Comparison of ENCODE assay signal across 38 mouse cellular contexts in genomic region chr2:4958039-4958438, GRCm38 (mm10). TPM values are rescaled to one million over a fixed set of nuclear protein-coding genes. Genes with fewer than 3 reads are reported as not detected.
A peak's percentile ranks its signal among the peaks of the same experiment; 100 is the strongest.
DNase-seq lines count a peak whose midpoint lies in the region; ATAC-seq and TF ChIP-seq lines count a peak whose summit lies in the region.
"Had no signal": no experiment of that assay in that cellular context is flagged by ENCODE, and none has a peak within 500 bp of the region (broad histone marks: within the 10 kb centered on the region; RNA-seq: fewer than 3 reads in every experiment).

No protein-coding gene starts in this region.

- WGBS in lung, embryonic 14.5 days: 71% methylated on average over 12 of the region's 12 CpGs
- WGBS in embryonic facial prominence, embryonic 14.5 days: 86% methylated on average over 12 of the region's 12 CpGs
- WGBS in limb, embryonic 10.5 days: 91% methylated on average over 12 of the region's 12 CpGs
- 74% methylated on average over 12 of the region's 12 CpGs for WGBS in limb, embryonic 15.5 days

- H3K4me3 ChIP-seq in lung, embryonic 14.5 days (ENCODE audit: low read depth, low read length): no peak overlapping the region
- no peak overlapping the region for H3K4me3 ChIP-seq in embryonic facial prominence, embryonic 14.5 days (ENCODE audit: low read depth, low read length)
- no peak overlapping the region for H3K4me3 ChIP-seq in limb, embryonic 10.5 days
- no peak overlapping the region for H3K4me3 ChIP-seq in limb, embryonic 15.5 days
- H3K4me3 ChIP-seq: embryonic facial prominence, embryonic 15.5 days; heart, adult 2 months; heart, embryonic 13.5 days; hindbrain, embryonic 15.5 days; liver, embryonic 15.5 days; megakaryocyte, embryonic 14.5 days; midbrain, embryonic 12.5 days; myocyte; neural tube, embryonic 13.5 days had no signal

- peak overlapping the region; percentile 71; the same call in 1 of the 2 replicates for H3K27ac ChIP-seq in lung, embryonic 14.5 days (ENCODE audit: low read depth)
- H3K27ac ChIP-seq in embryonic facial prominence, embryonic 14.5 days (replicated peaks; ENCODE audit: low read depth, low read length): peak overlapping the region; percentile 67; the same call in 1 of the 2 replicates
- H3K27ac ChIP-seq in limb, embryonic 10.5 days: peak overlapping the region; percentile 64; the same call in 1 of the 2 replicates
- H3K27ac ChIP-seq in limb, embryonic 15.5 days: peak overlapping the region; percentile 77
- H3K27ac ChIP-seq: embryonic facial prominence, embryonic 15.5 days; heart, adult 2 months; heart, embryonic 13.5 days; hindbrain, embryonic 15.5 days; liver, embryonic 15.5 days; midbrain, embryonic 12.5 days; neural tube, embryonic 13.5 days; stomach, postnatal 0 days had no signal

- no peak overlapping the region for H3K4me2 ChIP-seq in lung, embryonic 14.5 days
- H3K4me2 ChIP-seq in embryonic facial prominence, embryonic 14.5 days (ENCODE audit: low read depth, low read length): no peak overlapping the region
- H3K4me2 ChIP-seq in limb, embryonic 15.5 days: no peak overlapping the region
- H3K4me2 ChIP-seq: embryonic facial prominence, embryonic 15.5 days; heart, embryonic 13.5 days; hindbrain, embryonic 15.5 days; liver, embryonic 15.5 days; midbrain, embryonic 12.5 days; neural tube, embryonic 13.5 days had no signal

- no peak for TF ChIP-seq CTCF in lung, embryonic 14.5 days (IDR thresholded peaks at IDR 0.05; ENCODE audit: low read depth)

- H3K4me1 ChIP-seq in lung, embryonic 14.5 days (ENCODE audit: insufficient read depth): no peaks in the 10 kb centered on the region
- no peaks in the 10 kb centered on the region for H3K4me1 ChIP-seq in embryonic facial prominence, embryonic 14.5 days (ENCODE audit: control insufficient read depth, insufficient read depth, low read length)
- H3K4me1 ChIP-seq in limb, embryonic 10.5 days: 0 out of 2 replicates have a peak, but pooled peaks cover 2% of the 10 kb centered on the region
- no peaks in the 10 kb centered on the region for H3K4me1 ChIP-seq in limb, embryonic 15.5 days
- H3K4me1 ChIP-seq: embryonic facial prominence, embryonic 15.5 days; heart, embryonic 13.5 days; hindbrain, embryonic 15.5 days; liver, embryonic 15.5 days; megakaryocyte, embryonic 14.5 days; midbrain, embryonic 12.5 days; neural tube, embryonic 13.5 days had no signal

- DNase-seq in lung, embryonic 14.5 days: peak; percentile 45
- DNase-seq in lung, postnatal 25 days (ENCODE audit: low spot score): no peak
- no peak for DNase-seq in embryonic facial prominence, embryonic 14.5 days (ENCODE audit: low spot score)
- DNase-seq in limb, embryonic 10.5 days (ENCODE audit: low spot score): no peak
- DNase-seq in urinary bladder, postnatal 25 days (ENCODE audit: low spot score): no peak
- DNase-seq in left cerebral cortex, adult 18-20 months (ENCODE audit: low spot score in 2 of 2): no peak
- DNase-seq: adrenal gland, postnatal 25 days; cerebellum, adult 11-12 months; cerebellum, adult 9-11 months; embryo, embryonic 11 days; gastrocnemius, postnatal 25 days; heart, adult 2 months; heart, postnatal 10 days; kidney, adult 18-20 months; layer of hippocampus, adult 9-11 months; lung, postnatal 36 days; right cerebral cortex, postnatal 4 days; thymus, adult 18-20 months; thymus, postnatal 25 days had no signal

- H3K27me3 ChIP-seq in lung, embryonic 14.5 days (ENCODE audit: insufficient read depth, low read length): no peaks in the 10 kb centered on the region
- H3K27me3 ChIP-seq in embryonic facial prominence, embryonic 14.5 days (replicated peaks; ENCODE audit: control insufficient read depth, insufficient read depth, low read length): no peaks in the 10 kb centered on the region
- H3K27me3 ChIP-seq in limb, embryonic 10.5 days (ENCODE audit: low read depth, poor library complexity, severe bottlenecking): no peaks in the 10 kb centered on the region
- H3K27me3 ChIP-seq in limb, embryonic 15.5 days: no peaks in the 10 kb centered on the region
- H3K27me3 ChIP-seq: embryonic facial prominence, embryonic 15.5 days; heart, embryonic 13.5 days; hindbrain, embryonic 15.5 days; liver, embryonic 15.5 days; megakaryocyte, embryonic 14.5 days; midbrain, embryonic 12.5 days; neural tube, embryonic 13.5 days had no signal

- H3K9ac ChIP-seq in lung, embryonic 14.5 days: no peak overlapping the region
- no peak overlapping the region for H3K9ac ChIP-seq in embryonic facial prominence, embryonic 14.5 days (ENCODE audit: low read depth, low read length)
- no peak overlapping the region for H3K9ac ChIP-seq in limb, embryonic 15.5 days
- H3K9ac ChIP-seq: embryonic facial prominence, embryonic 15.5 days; heart, embryonic 13.5 days; hindbrain, embryonic 15.5 days; liver, embryonic 15.5 days; midbrain, embryonic 12.5 days; neural tube, embryonic 13.5 days had no signal

- peak; percentile 66 for ATAC-seq in lung, embryonic 14.5 days (ENCODE audit: insufficient read depth)
- no peak for ATAC-seq in embryonic facial prominence, embryonic 14.5 days (ENCODE audit: low read depth)
- peak; percentile 87 for ATAC-seq in limb, embryonic 15.5 days (ENCODE audit: insufficient number of reproducible peaks, low FRiP score, low TSS enrichment, low read depth)
- ATAC-seq: CD4-positive, CD25-positive, alpha-beta regulatory T cell, adult 4 months; forebrain, embryonic 14.5 days had no signal

- H3K36me3 ChIP-seq in lung, embryonic 14.5 days (ENCODE audit: insufficient read depth): no peaks in the 10 kb centered on the region
- no peaks in the 10 kb centered on the region for H3K36me3 ChIP-seq in embryonic facial prominence, embryonic 14.5 days (ENCODE audit: control insufficient read depth, insufficient read depth, low read length)
- no peaks in the 10 kb centered on the region for H3K36me3 ChIP-seq in limb, embryonic 10.5 days
- H3K36me3 ChIP-seq in limb, embryonic 15.5 days: no peaks in the 10 kb centered on the region
- H3K36me3 ChIP-seq: embryonic facial prominence, embryonic 15.5 days; heart, embryonic 13.5 days; hindbrain, embryonic 15.5 days; liver, embryonic 15.5 days; midbrain, embryonic 12.5 days; neural tube, embryonic 13.5 days had no signal

- H3K9me3 ChIP-seq in lung, embryonic 14.5 days (ENCODE audit: low read depth, low read length): no peaks in the 10 kb centered on the region
- no peaks in the 10 kb centered on the region for H3K9me3 ChIP-seq in embryonic facial prominence, embryonic 14.5 days (ENCODE audit: control insufficient read depth, low read length)
- no peaks in the 10 kb centered on the region for H3K9me3 ChIP-seq in limb, embryonic 10.5 days (replicated peaks)
- no peaks in the 10 kb centered on the region for H3K9me3 ChIP-seq in limb, embryonic 15.5 days
- H3K9me3 ChIP-seq: embryonic facial prominence, embryonic 15.5 days; heart, embryonic 13.5 days; hindbrain, embryonic 15.5 days; liver, embryonic 15.5 days; megakaryocyte, embryonic 14.5 days; midbrain, embryonic 12.5 days; neural tube, embryonic 13.5 days had no signal

RNA-seq across cellular contexts. Expression of gene Ucma, which starts 17.9 kb away (rescaled TPM):
- not detected in 2 replicates for polyA plus RNA-seq in lung, embryonic 14.5 days (2014; fragmentation: Nextera tagmentation; extraction: Ambion mirVana)
- polyA plus RNA-seq in embryonic facial prominence, embryonic 14.5 days (2014; fragmentation: Nextera tagmentation; extraction: Ambion mirVana): 2.3 and 3.0 TPM in 2 replicates
- polyA plus RNA-seq in limb, embryonic 10.5 days (2016; fragmentation: Nextera tagmentation; extraction: Ambion mirVana): not detected in 2 replicates
- 5.5 and 14.5 TPM in 2 replicates for polyA plus RNA-seq in limb, embryonic 15.5 days (2015; fragmentation: Nextera tagmentation; extraction: Ambion mirVana)
- total RNA-seq in left cerebral cortex, adult 18-20 months (2021): 1 to 10 TPM; 2.2 to 2.4 TPM
- total RNA-seq: adrenal gland, adult 18-20 months; adrenal gland, postnatal 25 days; gastrocnemius, postnatal 25 days; heart, adult 2 months; hematopoietic stem cell, adult 5-6 weeks; liver, adult 2 months had no signal
- polyA plus RNA-seq: CD4-positive, CD25-positive, alpha-beta regulatory T cell, adult 4 months; heart, embryonic 13.5 days; intestine, embryonic 14.5 days; kidney, embryonic 16.5 days; large intestine, adult 2 months; liver, adult 2 months; midbrain, embryonic 12.5 days; neural tube, embryonic 13.5 days; spleen, adult 2 months; stomach, postnatal 0 days had no signal

RNA-seq across cellular contexts. Expression of gene Phyh, which starts 39.2 kb away (rescaled TPM):
- polyA plus RNA-seq in lung, embryonic 14.5 days (2014; fragmentation: Nextera tagmentation; extraction: Ambion mirVana): 46.4 and 52.6 TPM in 2 replicates
- polyA plus RNA-seq in embryonic facial prominence, embryonic 14.5 days (2014; fragmentation: Nextera tagmentation; extraction: Ambion mirVana): 38.2 and 44.1 TPM in 2 replicates
- 23.9 and 36.9 TPM in 2 replicates for polyA plus RNA-seq in limb, embryonic 10.5 days (2016; fragmentation: Nextera tagmentation; extraction: Ambion mirVana)
- polyA plus RNA-seq in limb, embryonic 15.5 days (2015; fragmentation: Nextera tagmentation; extraction: Ambion mirVana): 43.2 and 44.8 TPM in 2 replicates
- 100 to 1,000 TPM in 1 of 2 experiments, 10 to 100 TPM in 1; 93.1 to 110 TPM for total RNA-seq in left cerebral cortex, adult 18-20 months (2021)

RNA-seq across cellular contexts. Expression of gene Mcm10, which starts 54.6 kb away (rescaled TPM):
- polyA plus RNA-seq in lung, embryonic 14.5 days (2014; fragmentation: Nextera tagmentation; extraction: Ambion mirVana): 50.3 and 52.3 TPM in 2 replicates
- polyA plus RNA-seq in embryonic facial prominence, embryonic 14.5 days (2014; fragmentation: Nextera tagmentation; extraction: Ambion mirVana): 23.3 and 23.8 TPM in 2 replicates
- polyA plus RNA-seq in limb, embryonic 10.5 days (2016; fragmentation: Nextera tagmentation; extraction: Ambion mirVana): 78.2 and 92.8 TPM in 2 replicates
- 17.4 and 19.3 TPM in 2 replicates for polyA plus RNA-seq in limb, embryonic 15.5 days (2015; fragmentation: Nextera tagmentation; extraction: Ambion mirVana)
- total RNA-seq in left cerebral cortex, adult 18-20 months (2021): under 1 TPM; 0.58 to 0.96 TPM
